Mouse (Mus musculus) megakaryocyte-erythroid progenitor cell, adult 5-6 weeks (primary cell): ENCODE results near the gene Acy3. TPM values are rescaled to one million over a fixed set of nuclear protein-coding genes. Genes with fewer than 3 reads are reported as not detected.
"Not testable (repeated sequence)": the region's sequence is repeated elsewhere in the genome, so short reads cannot be mapped to it uniquely, and the experiment has no call there.

ENCODE experiments used
- ATAC-seq: replicated peaks from 2 replicates; pipeline ENCODE4 v1.8.0; 2016; ENCODE audit warnings: mild to moderate bottlenecking, inconsistent platforms; ENCODE audit not compliant: severe bottlenecking, poor library complexity, low FRiP score, low TSS enrichment
- total RNA-seq, 2 experiments: library from RNA; stranded (forward) in 1 of 2; stranded (reverse) in 1 of 2; fragments of 200-1000, 215-1000 nt in 1 of 2; fragments of >200 nt in 1 of 2; fragmentation: Nextera tagmentation in 1 of 2; gene quantifications; 2 replicates each; pipeline ENCODE4 v1.2.3; 2014 to 2017

Acy3 gene
- total RNA-seq (2014; fragmentation: Nextera tagmentation), result 5.6 and 8.0 TPM in 2 replicates
- total RNA-seq (2017), result 2.3 and 2.5 TPM in 2 replicates

GRCm38 (mm10) chr19:3986334-3986733 is at the start of gene Acy3:
Gene Acy3 (plus strand): TSS chr19:3986570.
- ATAC-seq, result peak; percentile 51

GRCm38 (mm10) chr19:3942315-3942714 is 44.1 kb upstream of the Acy3 start:
- no peak for ATAC-seq

GRCm38 (mm10) chr19:3942986-3943735 is 43.2 kb upstream of the Acy3 start:
- peak; percentile 84 for ATAC-seq

- ATAC-seq, result no peak
Measured at GRCm38 (mm10) chr19:3945872-3946564, 40.4 kb upstream of the Acy3 start.

GRCm38 (mm10) chr19:3946715-3947114 is 39.7 kb upstream of the Acy3 start:
- peak; percentile 49; the same call in 1 of the 2 replicates for ATAC-seq

- ATAC-seq, result no peak
Measured at GRCm38 (mm10) chr19:3947813-3948212, 38.6 kb upstream of the Acy3 start.

GRCm38 (mm10) chr19:3948546-3948945 is 37.8 kb upstream of the Acy3 start:
- no peak for ATAC-seq

- no peak for ATAC-seq
Measured at GRCm38 (mm10) chr19:3950331-3950730, 36.0 kb upstream of the Acy3 start.

- ATAC-seq, result no peak
Measured at GRCm38 (mm10) chr19:3951461-3951860, 34.9 kb upstream of the Acy3 start.

- ATAC-seq, result no peak
Measured at GRCm38 (mm10) chr19:3952099-3952498, 34.3 kb upstream of the Acy3 start.

GRCm38 (mm10) chr19:3955033-3955432 is 31.3 kb upstream of the Acy3 start:
- no peak for ATAC-seq

- no peak for ATAC-seq
Measured at GRCm38 (mm10) chr19:3955804-3956203, 30.6 kb upstream of the Acy3 start.

GRCm38 (mm10) chr19:3957296-3958036 is 28.9 kb upstream of the Acy3 start:
- not testable (repeated sequence) for ATAC-seq

- ATAC-seq, result no peak
Measured at GRCm38 (mm10) chr19:3958470-3958869, 27.9 kb upstream of the Acy3 start, which contains the start of gene Aldh3b3. Gene Aldh3b3 (plus strand): TSS chr19:3958645.

- ATAC-seq, result no peak
Measured at GRCm38 (mm10) chr19:3959030-3959429, 27.3 kb upstream of the Acy3 start.

- no peak for ATAC-seq
Measured at GRCm38 (mm10) chr19:3960211-3960610, 26.2 kb upstream of the Acy3 start.

- not testable (repeated sequence) for ATAC-seq
Measured at GRCm38 (mm10) chr19:3961805-3962204, 24.6 kb upstream of the Acy3 start.

GRCm38 (mm10) chr19:3962469-3962868 is 23.9 kb upstream of the Acy3 start:
- no peak for ATAC-seq

GRCm38 (mm10) chr19:3964030-3964429 is 22.3 kb upstream of the Acy3 start:
- no peak for ATAC-seq
